Mouse (Mus musculus) kidney, embryonic 15.5 days (tissue): ENCODE measurements around the gene Aff3. TPM values are rescaled to one million over a fixed set of nuclear protein-coding genes. Genes with fewer than 3 reads are reported as not detected.

Source experiments
- ATAC-seq: fragments of 200-750 bp; cut with Nextera tagmentation; replicated peaks from 2 replicates; pipeline ENCODE4 v1.8.0; 2017; ENCODE audit warnings: moderate TSS enrichment; ENCODE audit not compliant: low FRiP score
- H3K27ac ChIP-seq: fragments of 300-500 bp; sonication (generic); 2 replicates; pipeline ENCODE4 v1.5.1; 2015; ENCODE audit warnings: mild to moderate bottlenecking, inconsistent platforms
- H3K27me3 ChIP-seq: fragments of 300-500 bp; sonication (generic); 2 replicates; pipeline ENCODE4 v1.6.1; 2015; ENCODE audit warnings: inconsistent platforms
- H3K36me3 ChIP-seq: fragments of 300-500 bp; sonication (generic); 2 replicates; pipeline ENCODE4 v1.6.1; 2015; ENCODE audit warnings: inconsistent platforms
- H3K4me1 ChIP-seq: fragments of 300-500 bp; sonication (generic); 2 replicates; pipeline ENCODE4 v1.6.1; 2015; ENCODE audit warnings: inconsistent platforms
- H3K4me2 ChIP-seq: fragments of 300-500 bp; sonication (generic); 2 replicates; pipeline ENCODE4 v1.6.1; 2015; ENCODE audit warnings: moderate library complexity, mild to moderate bottlenecking, inconsistent platforms
- H3K4me3 ChIP-seq: fragments of 300-500 bp; sonication (generic); replicated peaks from 2 replicates; pipeline ENCODE4 v1.5.1; 2015; ENCODE audit warnings: mild to moderate bottlenecking, inconsistent platforms
- H3K9ac ChIP-seq: fragments of 300-500 bp; sonication (generic); 2 replicates; pipeline ENCODE4 v1.6.1; 2015; ENCODE audit warnings: mild to moderate bottlenecking, inconsistent platforms
- H3K9me3 ChIP-seq: fragments of 300-500 bp; sonication (generic); replicated peaks from 2 replicates; pipeline ENCODE4 v1.6.1; 2016; ENCODE audit warnings: inconsistent platforms
- WGBS: fragments of 180-500 bp; shearing (Covaris S2); methylation state at CpG from one replicate; pipeline ENCODE4 v1.1.7; 2015; ENCODE audit warnings: mixed read lengths; 5-methylcytosine and 5-hydroxymethylcytosine counted together
- polyA plus RNA-seq: library from polyadenylated mRNA; unstranded; fragments of >200 nt; fragmentation: Nextera tagmentation; extraction: Ambion mirVana; gene quantifications from 2 replicates; pipeline ENCODE4 v1.2.1, GENCODE M21; 2015

Aff3 gene
- polyA plus RNA-seq, 1 experiment from 2014 or later, result 7.5 TPM

DNA sequence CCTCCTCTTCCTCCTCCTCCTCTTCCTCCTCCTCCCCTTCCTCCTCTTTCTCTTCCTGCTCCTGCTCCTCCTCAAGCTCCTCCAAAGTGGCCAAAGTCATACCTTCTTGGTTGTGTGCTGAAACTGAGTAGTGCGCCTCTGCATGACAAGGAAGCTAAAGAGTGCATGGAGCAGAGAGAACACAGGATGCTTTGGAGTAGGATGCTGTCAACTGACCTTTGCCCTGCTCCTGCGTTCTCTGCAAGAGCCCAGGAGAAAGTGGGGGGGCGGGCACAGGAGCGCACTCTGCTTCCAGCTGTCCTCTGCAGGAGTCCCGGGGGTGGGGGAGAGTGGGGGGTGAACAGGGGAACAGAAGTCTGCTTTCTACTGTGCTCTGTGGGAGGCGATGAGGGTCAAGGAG lies 167.2 kb downstream of the Aff3 start:
- Histone ChIP-seq H3K4me1 (peaks cover 26% of the 10 kb centered on the region), H3K27ac (no peak overlapping the region), H3K4me3 (no peak overlapping the region), H3K36me3 (no peaks in the 10 kb centered on the region), H3K9ac (no peak overlapping the region), H3K4me2 (no peak overlapping the region), H3K27me3 (no peaks in the 10 kb centered on the region), H3K9me3 (no peaks in the 10 kb centered on the region)
- ATAC-seq, result no peak; the same call in 1 of the 2 replicates
- 41% methylated on average over 6 of the region's 6 CpGs for WGBS

DNA sequence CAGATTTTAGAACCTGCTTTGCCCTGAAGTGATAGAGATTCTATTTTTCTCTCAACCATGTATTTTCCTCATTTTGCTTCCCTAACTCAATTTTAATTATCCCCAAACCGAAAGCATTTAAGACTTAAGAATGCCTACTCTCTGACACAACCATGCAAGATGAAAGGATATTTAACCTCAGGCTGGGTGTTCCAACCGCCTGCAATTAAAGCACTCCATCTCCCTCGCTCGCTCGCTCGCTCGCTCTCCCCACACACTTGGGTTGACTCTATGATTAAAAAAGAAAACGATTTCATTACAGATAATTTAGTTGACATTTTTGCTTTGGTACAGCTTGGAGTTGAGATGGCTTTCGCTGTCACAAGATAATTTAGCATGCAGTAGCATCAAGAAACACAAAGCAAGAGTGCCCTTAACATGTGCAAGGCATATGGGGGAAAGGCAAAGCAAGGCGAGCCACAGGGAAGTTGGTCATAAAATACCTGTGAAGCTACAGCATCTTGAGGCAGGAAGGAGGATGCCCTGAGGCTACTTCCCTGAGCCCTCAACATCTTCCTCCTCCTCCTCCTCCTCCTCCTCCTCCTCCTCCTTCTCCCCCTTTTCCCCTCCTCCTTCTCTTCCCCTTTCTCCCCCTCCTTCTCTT lies 167.7 kb downstream of the Aff3 start:
- H3K9ac ChIP-seq, result no peak overlapping the region
- no peak overlapping the region for H3K4me2 ChIP-seq
- H3K4me3 ChIP-seq, result no peak overlapping the region
- ATAC-seq, result no peak
- 64% methylated on average over 10 of the region's 10 CpGs for WGBS
- H3K27ac ChIP-seq, result no peak overlapping the region
- H3K27me3 ChIP-seq, result no peaks in the 10 kb centered on the region
- no peaks in the 10 kb centered on the region for H3K9me3 ChIP-seq
- no peaks in the 10 kb centered on the region for H3K36me3 ChIP-seq
- H3K4me1 ChIP-seq, result peaks cover 21% of the 10 kb centered on the region

DNA sequence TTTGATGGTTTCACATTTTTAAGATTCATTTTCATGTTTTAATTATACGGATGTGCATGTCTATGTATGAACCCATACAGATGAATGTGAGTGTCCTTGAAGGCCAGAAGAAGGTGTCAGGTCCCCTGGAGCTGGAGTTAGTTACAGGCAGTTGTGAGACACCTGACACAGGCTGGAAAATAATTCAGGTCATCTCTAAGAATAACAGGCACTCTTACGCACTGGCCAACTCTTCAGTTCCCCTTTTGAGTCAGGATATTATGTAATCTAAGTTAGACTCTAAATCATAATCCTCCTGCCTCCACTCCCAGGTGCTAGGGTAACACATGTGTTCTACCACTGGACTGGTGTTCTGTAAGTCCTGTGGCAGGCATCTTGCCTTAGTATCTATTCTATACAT lies 169.5 kb downstream of the Aff3 start:
- Histone ChIP-seq H3K4me3 (no peak overlapping the region), H3K9ac (no peak overlapping the region), H3K27me3 (no peaks in the 10 kb centered on the region), H3K36me3 (no peaks in the 10 kb centered on the region), H3K27ac (no peak overlapping the region), H3K9me3 (no peaks in the 10 kb centered on the region), H3K4me1 (peaks cover 12% of the 10 kb centered on the region), H3K4me2 (no peak overlapping the region)
- no peak for ATAC-seq
- WGBS, result 92% methylated on average over 2 of the region's 2 CpGs

DNA sequence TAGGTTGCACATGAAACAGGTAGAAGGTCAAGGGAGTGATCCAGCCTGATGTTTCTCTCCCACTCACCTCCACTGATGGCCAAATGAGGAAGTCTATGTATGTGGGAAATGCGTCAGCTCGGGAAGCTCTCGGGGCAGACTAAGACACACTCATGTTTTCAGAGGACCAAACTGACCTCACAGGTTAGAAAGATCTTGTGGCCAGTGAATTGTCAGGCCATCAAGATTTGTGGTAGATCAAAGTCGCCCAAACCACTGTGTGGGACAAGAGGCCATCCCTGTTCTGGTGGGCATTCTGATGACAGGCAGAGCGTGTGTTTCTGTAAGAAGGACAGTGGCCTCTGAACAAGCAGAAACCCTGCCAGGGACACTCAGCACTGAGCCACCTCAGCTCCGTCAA lies 175.0 kb downstream of the Aff3 start:
- H3K9me3 ChIP-seq, result no peaks in the 10 kb centered on the region
- no peaks in the 10 kb centered on the region for H3K27me3 ChIP-seq
- no peak for ATAC-seq
- H3K9ac ChIP-seq, result no peak overlapping the region
- H3K36me3 ChIP-seq, result no peaks in the 10 kb centered on the region
- 0 out of 2 replicates have a peak, but pooled peaks cover 12% of the 10 kb centered on the region for H3K4me1 ChIP-seq
- H3K4me2 ChIP-seq, result no peak overlapping the region
- no peak overlapping the region for H3K4me3 ChIP-seq
- H3K27ac ChIP-seq, result no peak overlapping the region
- WGBS, result 82% methylated on average over 6 of the region's 6 CpGs

DNA sequence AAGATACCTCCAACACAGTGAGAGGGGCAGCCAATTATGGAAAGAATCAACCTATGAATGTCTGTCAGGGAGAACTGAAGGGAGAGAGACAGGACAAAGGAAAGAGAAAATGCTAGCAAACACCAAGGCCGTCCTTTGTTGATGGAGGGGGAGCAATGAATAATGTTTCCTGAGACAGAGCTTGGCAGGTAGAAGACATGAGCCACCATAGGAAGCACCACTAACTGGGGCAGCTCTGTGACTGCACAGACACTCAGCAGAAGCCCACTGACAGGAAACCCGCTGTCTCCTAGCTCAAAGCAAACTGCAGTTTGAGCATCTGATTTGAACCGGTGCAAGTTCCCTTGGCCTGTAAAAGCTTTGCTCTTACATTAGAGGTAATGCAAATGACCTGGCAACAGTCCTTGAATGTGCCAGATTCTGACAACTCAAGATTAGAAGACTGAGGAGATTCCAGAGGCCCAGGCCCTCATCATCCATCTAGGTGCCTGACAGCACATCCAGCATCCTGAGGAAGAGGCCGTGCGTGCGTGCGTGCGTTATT lies 176.0 kb downstream of the Aff3 start:
- Histone ChIP-seq H3K4me2 (no peak overlapping the region), H3K36me3 (no peaks in the 10 kb centered on the region), H3K4me1 (0 out of 2 replicates have a peak, but pooled peaks cover 8% of the 10 kb centered on the region), H3K9me3 (no peaks in the 10 kb centered on the region), H3K9ac (no peak overlapping the region), H3K27me3 (no peaks in the 10 kb centered on the region), H3K27ac (no peak overlapping the region), H3K4me3 (no peak overlapping the region)
- 65% methylated on average over 8 of the region's 8 CpGs for WGBS
- no peak for ATAC-seq

DNA sequence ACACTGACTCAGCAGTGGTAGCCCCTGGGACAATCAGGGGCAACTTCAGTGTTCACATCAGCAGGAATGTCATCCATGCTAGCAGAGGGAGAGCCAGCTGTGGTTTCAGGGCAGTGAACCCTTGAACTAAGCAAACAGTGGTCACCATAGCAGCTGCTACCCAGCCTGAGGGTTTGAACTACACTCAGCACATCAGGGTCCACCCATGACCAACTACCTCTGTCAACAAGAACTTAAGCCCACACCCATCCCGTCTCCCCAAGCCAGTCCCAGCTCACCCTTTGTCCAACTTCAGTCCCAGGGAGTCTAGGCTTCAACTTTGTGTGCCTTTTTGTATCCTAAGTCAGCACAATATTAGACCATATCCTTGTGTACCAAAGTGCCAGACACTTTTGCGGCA lies 176.9 kb downstream of the Aff3 start:
- Histone ChIP-seq H3K4me3 (no peak overlapping the region), H3K36me3 (no peaks in the 10 kb centered on the region), H3K9ac (no peak overlapping the region), H3K27me3 (no peaks in the 10 kb centered on the region), H3K4me1 (0 out of 2 replicates have a peak, but pooled peaks cover 8% of the 10 kb centered on the region), H3K4me2 (no peak overlapping the region), H3K9me3 (no peaks in the 10 kb centered on the region), H3K27ac (no peak overlapping the region)
- over 99% methylated on average over 2 of the region's 2 CpGs for WGBS
- no peak for ATAC-seq

DNA sequence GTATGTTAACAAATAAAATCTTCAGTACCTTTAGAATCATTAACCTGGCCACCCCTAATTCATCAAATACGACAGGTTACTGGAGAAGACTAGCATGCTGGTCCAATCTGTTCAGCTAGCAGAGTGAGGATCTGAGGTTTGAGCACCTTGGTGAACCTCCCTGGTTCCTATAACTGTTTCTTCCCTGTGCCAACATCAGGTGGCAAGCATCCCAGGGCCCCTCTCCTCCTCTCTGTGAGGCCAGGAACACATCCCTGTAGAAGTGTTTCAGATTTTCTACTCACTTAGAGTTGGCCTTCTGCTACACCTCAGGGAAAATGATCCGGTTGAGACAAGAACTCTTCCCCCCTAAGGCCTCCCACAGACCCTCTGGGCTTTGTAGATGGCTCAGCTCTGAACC lies 181.6 kb downstream of the Aff3 start:
- no peak overlapping the region for H3K27ac ChIP-seq
- H3K4me3 ChIP-seq, result no peak overlapping the region
- no peaks in the 10 kb centered on the region for H3K36me3 ChIP-seq
- no peaks in the 10 kb centered on the region for H3K27me3 ChIP-seq
- H3K4me1 ChIP-seq, result peaks cover 11% of the 10 kb centered on the region
- ATAC-seq, result no peak
- no peak overlapping the region for H3K9ac ChIP-seq
- no peak overlapping the region for H3K4me2 ChIP-seq
- WGBS, result 80% methylated on average over 2 of the region's 2 CpGs
- H3K9me3 ChIP-seq, result no peaks in the 10 kb centered on the region

DNA sequence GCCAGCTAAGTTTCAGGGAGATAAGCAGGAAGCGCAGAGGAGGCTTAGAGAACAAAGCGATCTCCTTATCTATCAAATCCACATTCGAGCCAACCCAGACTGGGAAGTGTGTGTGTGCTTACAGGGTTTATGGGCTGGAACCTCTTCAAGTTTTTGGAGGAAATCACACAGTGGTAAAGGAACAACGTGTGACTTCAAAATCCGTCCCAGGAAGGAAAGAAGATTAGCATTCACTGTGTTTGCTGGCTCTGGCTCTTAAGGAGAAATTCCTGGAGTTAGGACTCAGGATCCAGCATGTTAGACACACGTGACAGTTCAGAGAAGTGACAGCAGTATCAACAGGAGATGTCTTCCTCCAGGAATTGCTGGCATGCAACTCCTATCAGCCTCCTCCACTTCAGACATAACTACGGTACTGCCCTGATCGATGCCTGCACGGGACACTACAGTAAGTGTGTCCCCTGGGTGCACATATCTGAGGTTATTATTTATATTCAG lies 186.5 kb downstream of the Aff3 start:
- H3K4me1 ChIP-seq, result peaks cover 11% of the 10 kb centered on the region
- no peaks in the 10 kb centered on the region for H3K27me3 ChIP-seq
- H3K27ac ChIP-seq, result no peak overlapping the region
- no peak overlapping the region for H3K9ac ChIP-seq
- 23% methylated on average over 9 of the region's 9 CpGs for WGBS
- no peak; the same call in 1 of the 2 replicates for ATAC-seq
- no peak overlapping the region for H3K4me2 ChIP-seq
- H3K9me3 ChIP-seq, result no peaks in the 10 kb centered on the region
- no peaks in the 10 kb centered on the region for H3K36me3 ChIP-seq
- no peak overlapping the region for H3K4me3 ChIP-seq

DNA sequence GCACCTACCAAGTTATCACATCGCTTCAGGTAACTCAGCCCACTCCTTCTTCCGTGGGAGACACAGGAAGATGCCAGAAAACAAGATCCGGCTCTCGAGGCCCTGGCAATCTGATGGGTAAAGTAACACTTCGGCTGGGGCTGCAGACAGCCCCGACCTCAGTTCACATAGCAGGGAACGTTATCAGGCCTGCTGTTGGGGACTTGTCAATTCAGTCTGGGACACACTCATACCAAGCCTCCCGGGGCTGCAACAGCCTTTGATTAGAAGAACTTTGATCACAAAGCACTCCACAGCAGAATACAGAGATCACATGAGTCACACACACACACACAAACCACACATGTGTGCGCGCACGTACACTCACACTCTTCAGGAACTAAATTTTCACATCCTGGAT lies 193.9 kb downstream of the Aff3 start:
- Histone ChIP-seq H3K27ac (no peak overlapping the region), H3K4me1 (peaks cover 11% of the 10 kb centered on the region), H3K9me3 (no peaks in the 10 kb centered on the region), H3K4me3 (no peak overlapping the region), H3K27me3 (no peaks in the 10 kb centered on the region), H3K36me3 (no peaks in the 10 kb centered on the region), H3K4me2 (no peak overlapping the region), H3K9ac (no peak overlapping the region)
- WGBS, result 59% methylated on average over 11 of the region's 11 CpGs
- no peak for ATAC-seq

DNA sequence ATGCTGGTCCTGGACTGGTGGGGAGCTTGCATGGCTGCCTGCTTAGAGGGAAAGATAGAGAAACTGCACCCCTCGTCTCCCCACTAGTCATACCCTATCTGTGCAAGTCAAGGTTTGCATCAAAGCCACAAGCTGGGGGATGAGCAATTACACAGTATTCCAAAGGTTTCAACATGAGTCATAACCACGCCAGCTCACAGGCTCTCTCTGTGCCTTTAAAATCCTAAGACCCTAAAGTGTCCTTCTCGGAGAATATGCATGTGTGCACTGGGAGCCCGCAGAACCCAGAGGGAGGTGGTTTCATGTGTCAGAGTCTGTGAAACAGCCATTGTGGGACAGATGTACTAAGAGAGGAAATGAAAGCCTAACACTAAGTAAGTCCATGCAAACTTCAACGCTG lies 194.6 kb downstream of the Aff3 start:
- Histone ChIP-seq H3K9ac (no peak overlapping the region), H3K4me1 (peaks cover 11% of the 10 kb centered on the region), H3K9me3 (no peaks in the 10 kb centered on the region), H3K4me2 (no peak overlapping the region), H3K36me3 (no peaks in the 10 kb centered on the region), H3K4me3 (no peak overlapping the region), H3K27me3 (no peaks in the 10 kb centered on the region), H3K27ac (no peak overlapping the region)
- WGBS, result 61% methylated on average over 5 of the region's 5 CpGs
- no peak for ATAC-seq

DNA sequence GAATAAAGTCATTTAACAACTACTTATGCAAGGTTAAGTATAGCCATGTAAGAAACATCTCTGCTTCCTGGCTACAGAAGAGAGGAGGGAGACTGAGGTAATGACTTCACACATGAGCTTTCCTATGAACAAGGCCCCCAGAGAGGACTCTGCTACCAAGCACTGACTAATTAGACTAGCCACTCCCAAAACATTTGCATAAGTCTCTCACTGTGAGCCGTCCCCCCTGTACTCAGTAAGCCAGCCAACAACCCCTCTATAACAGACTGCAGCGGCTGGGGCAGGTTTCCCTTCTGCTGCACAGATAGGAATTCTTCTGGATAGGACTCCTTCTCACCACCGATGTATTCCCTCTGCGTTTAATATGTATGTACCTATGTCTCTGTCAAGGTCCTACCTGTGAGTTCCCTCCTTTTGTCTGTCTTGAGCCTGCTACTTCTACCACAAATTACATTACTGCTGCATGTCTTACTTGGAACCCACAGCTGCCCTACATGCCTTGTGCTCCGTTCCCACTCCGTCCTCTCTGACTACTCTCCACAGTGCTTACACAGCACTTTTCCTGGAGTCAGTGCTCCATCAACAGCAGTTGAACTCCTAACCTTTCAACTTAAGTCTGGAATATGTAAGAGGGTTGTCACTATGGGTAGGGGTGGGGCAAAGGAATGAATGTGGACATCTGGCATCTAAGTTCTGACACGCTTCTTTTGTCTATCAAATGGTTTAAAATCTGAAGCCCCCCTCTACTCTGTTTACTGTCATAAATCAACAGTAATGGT lies 197.3 kb downstream of the Aff3 start:
- Histone ChIP-seq H3K27ac (no peak overlapping the region), H3K9ac (no peak overlapping the region), H3K36me3 (no peaks in the 10 kb centered on the region), H3K9me3 (no peaks in the 10 kb centered on the region), H3K4me3 (no peak overlapping the region), H3K4me2 (no peak overlapping the region), H3K27me3 (no peaks in the 10 kb centered on the region), H3K4me1 (peaks cover 11% of the 10 kb centered on the region)
- no peak for ATAC-seq
- 56% methylated on average over 7 of the region's 7 CpGs for whole genome bisulfite sequencing

DNA sequence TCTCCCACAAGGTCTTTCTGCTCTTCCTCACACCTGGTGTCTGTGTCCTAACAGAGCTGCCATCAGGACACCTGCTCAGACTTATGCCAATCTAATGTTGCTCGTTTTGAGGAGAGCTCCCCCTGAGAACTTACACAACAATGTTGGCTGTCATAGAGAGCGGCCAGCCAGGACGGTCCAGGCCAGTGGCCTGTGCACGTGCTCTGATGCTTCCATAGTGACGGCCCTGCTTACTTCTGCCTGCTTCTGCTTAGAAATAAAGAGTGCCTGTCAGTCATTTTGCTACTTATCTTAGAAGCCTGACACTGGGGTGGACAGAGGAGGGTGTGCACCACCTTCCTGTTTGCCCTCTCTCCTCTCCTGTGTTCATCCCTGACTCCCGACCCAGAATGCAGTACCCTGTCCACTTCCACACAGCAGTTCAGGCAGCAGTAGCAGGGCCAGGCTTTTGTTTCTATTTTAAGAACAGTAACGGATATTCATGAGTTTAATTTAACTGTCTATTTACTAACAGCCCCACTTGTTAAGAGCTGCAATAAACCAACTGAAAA lies 208.0 kb downstream of the Aff3 start:
- no peaks in the 10 kb centered on the region for H3K36me3 ChIP-seq
- H3K9me3 ChIP-seq, result no peaks in the 10 kb centered on the region
- no peak overlapping the region for H3K9ac ChIP-seq
- H3K4me1 ChIP-seq, result peaks cover 21% of the 10 kb centered on the region
- no peak for ATAC-seq
- no peak overlapping the region for H3K4me3 ChIP-seq
- no peak overlapping the region for H3K27ac ChIP-seq
- 47% methylated on average over 7 of the region's 7 CpGs for WGBS
- H3K27me3 ChIP-seq, result no peaks in the 10 kb centered on the region
- H3K4me2 ChIP-seq, result no peak overlapping the region
